Mouse (Mus musculus): ENCODE results near the gene S1pr4. TPM values are rescaled to one million over a fixed set of nuclear protein-coding genes. Genes with fewer than 3 reads are reported as not detected.

Gene S1pr4
- polyA plus RNA-seq, 1 experiment = not detected

DNA sequence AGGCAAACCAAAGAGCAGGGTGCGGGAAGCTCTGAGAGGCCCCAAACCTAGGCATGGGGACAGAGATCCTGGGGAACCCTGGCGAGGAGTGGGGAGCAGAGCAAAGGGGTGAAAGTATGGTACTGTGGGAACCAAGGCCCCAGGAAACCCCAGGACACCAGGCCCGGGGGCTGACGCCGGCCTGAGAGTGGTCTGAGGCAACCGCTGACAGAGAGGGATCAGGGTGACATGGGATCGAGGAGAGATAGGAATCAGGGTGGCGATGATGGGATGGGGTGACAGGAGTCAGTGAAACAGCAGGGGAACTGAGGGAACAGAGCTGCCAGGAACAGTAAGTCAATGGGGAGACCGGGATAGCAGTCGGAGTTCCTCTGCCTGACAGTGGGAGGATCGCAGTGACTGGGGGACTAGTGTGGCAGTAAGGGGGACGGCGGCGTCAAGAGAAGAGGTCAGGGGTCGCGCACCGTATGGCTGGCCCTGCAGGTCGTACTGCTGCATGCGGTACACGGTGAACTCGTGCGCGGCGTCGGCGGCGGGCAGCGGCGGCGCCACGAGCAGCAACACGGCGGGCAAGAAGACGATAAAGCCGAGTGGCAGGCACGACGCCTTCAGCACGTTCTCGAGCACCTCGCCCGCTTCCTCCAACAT lies 4.2 kb downstream of the S1pr4 start:
- TF ChIP-seq CTCF (IDR thresholded peaks at IDR 0.05; ENCODE audit: borderline replicate concordance, insufficient read depth, low read length) (no peak), POLR2A (IDR thresholded peaks at IDR 0.05; ENCODE audit: low read depth, low read length) (no peak)
- peak overlapping the region; percentile 99 for H3K4me3 ChIP-seq (ENCODE audit: insufficient read depth, low read length)
- H3K4me1 ChIP-seq (ENCODE audit: control insufficient read depth, insufficient read depth, low read length) = no peaks in the 10 kb centered on the region
- H3K27ac ChIP-seq (ENCODE audit: insufficient read depth, low read length) = no peak overlapping the region

DNA sequence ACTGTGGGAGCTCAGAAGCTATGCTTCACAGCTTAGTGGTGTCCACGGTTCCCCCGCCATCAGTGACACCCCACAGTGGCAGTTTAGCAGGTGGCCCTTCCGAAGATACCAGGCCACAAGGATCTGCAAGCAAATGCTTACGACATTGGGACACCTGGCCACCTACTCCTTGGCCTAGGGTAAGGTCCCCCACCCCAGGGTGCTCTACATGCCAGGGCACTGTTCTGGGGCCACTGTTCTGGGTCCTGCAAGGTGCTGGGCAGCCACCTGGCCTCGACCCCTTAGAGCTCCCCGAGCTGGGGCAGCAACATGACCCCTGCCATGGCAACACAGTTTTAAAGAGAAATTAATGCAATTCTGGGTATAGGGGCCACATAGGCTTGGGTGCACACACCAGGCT lies 4.8 kb downstream of the S1pr4 start:
- Histone ChIP-seq H3K4me1 (ENCODE audit: control insufficient read depth, insufficient read depth, low read length) (no peaks in the 10 kb centered on the region), H3K4me3 (ENCODE audit: insufficient read depth, low read length) (peak overlapping the region; percentile 99), H3K27ac (ENCODE audit: insufficient read depth, low read length) (no peak overlapping the region)
- TF ChIP-seq POLR2A (IDR thresholded peaks at IDR 0.05; ENCODE audit: low read depth, low read length) = no peak
- TF ChIP-seq CTCF (IDR thresholded peaks at IDR 0.05; ENCODE audit: borderline replicate concordance, insufficient read depth, low read length) = no peak

DNA sequence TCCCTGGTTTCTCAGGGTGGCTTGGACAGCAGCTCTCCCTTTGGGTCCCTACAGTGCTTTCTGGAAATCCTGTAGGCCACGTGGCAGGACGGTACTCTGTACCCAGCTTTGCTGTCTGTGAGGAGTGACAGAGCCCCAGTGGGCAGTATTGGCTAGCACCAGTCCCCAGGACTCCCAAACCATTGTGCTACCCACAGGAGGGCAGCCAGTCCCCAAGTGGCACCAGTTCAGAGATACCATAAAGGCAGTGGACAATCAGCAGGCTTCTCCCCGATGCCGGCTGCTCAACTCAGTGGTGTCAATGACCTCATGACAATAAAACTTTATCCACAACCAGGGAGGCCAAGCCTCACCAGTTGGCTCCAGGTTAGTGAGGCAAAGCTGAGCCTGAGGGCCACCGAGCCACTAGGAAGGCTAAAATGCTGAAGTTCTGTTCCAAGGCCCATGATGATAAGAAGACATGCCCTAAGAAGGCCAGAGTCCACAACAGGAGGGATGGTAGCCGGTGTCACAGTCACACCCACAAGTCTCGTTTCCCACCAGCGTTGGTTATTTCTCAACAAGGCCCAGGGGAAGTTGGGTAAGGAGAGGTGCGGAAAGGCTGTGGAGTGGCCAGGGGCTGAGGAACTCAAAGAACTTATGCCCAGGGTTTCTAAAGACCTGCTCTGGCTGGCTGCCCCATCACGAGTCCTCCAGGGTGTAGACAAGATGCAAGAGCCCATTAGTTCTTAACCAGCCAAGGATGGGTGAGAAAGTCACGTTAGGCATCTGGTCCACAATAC lies 5.5 kb downstream of the S1pr4 start:
- Histone ChIP-seq H3K4me3 (ENCODE audit: insufficient read depth, low read length) (peak overlapping the region; percentile 99; the same call in 1 of the 2 replicates), H3K4me1 (ENCODE audit: control insufficient read depth, insufficient read depth, low read length) (no peaks in the 10 kb centered on the region), H3K27ac (ENCODE audit: insufficient read depth, low read length) (no peak overlapping the region)
- no peak for TF ChIP-seq CTCF (IDR thresholded peaks at IDR 0.05; ENCODE audit: borderline replicate concordance, insufficient read depth, low read length)
- TF ChIP-seq POLR2A (IDR thresholded peaks at IDR 0.05; ENCODE audit: low read depth, low read length) = no peak

- no peak overlapping the region for H3K27ac ChIP-seq (ENCODE audit: insufficient read depth, low read length)
- H3K4me1 ChIP-seq (ENCODE audit: control insufficient read depth, insufficient read depth, low read length) = no peaks in the 10 kb centered on the region
- TF ChIP-seq CTCF (IDR thresholded peaks at IDR 0.05; ENCODE audit: borderline replicate concordance, insufficient read depth, low read length) = peak; percentile 36; the same call in 1 of the 2 replicates
- no peak for TF ChIP-seq POLR2A (IDR thresholded peaks at IDR 0.05; ENCODE audit: low read depth, low read length)
- no peak overlapping the region for H3K4me3 ChIP-seq (ENCODE audit: insufficient read depth, low read length)
Measured at GRCm38 (mm10) chr10:81493601-81494220, 6.2 kb downstream of the S1pr4 start.

GRCm38 (mm10) chr10:81492606-81493240 lies 7.2 kb downstream of the S1pr4 start:
- Histone ChIP-seq H3K4me3 (ENCODE audit: insufficient read depth, low read length) (no peak overlapping the region), H3K27ac (ENCODE audit: insufficient read depth, low read length) (no peak overlapping the region), H3K4me1 (ENCODE audit: control insufficient read depth, insufficient read depth, low read length) (no peaks in the 10 kb centered on the region)
- TF ChIP-seq POLR2A (IDR thresholded peaks at IDR 0.05; ENCODE audit: low read depth, low read length) (no peak), CTCF (IDR thresholded peaks at IDR 0.05; ENCODE audit: borderline replicate concordance, insufficient read depth, low read length) (no peak)

- Histone ChIP-seq H3K4me3 (ENCODE audit: insufficient read depth, low read length) (no peak overlapping the region), H3K4me1 (ENCODE audit: control insufficient read depth, insufficient read depth, low read length) (no peaks in the 10 kb centered on the region), H3K27ac (ENCODE audit: insufficient read depth, low read length) (no peak overlapping the region)
- TF ChIP-seq POLR2A (IDR thresholded peaks at IDR 0.05; ENCODE audit: low read depth, low read length) = no peak
- no peak for TF ChIP-seq CTCF (IDR thresholded peaks at IDR 0.05; ENCODE audit: borderline replicate concordance, insufficient read depth, low read length)
Measured at GRCm38 (mm10) chr10:81491018-81491417, 8.9 kb downstream of the S1pr4 start.

DNA sequence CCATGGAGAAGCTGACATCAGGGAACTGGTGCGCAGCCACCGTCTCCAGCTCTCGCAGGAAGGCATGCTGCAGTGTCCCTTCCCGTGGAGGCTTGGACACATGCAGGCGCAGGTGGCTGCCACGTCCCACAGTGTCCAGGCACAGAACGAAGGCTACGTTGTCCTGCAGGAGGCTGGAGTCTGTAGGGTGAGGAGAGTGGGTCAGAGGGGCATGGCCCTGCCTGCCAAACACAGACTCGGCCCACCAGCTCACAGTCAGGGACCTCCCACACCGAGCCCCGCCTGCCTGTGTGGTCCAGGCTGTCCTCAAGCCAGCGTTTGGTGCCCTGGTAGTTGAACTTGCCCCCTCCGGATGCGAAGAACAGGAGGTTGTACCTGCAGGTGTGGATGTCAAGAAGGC lies 10.0 kb downstream of the S1pr4 start:
- Histone ChIP-seq H3K27ac (ENCODE audit: insufficient read depth, low read length) (no peak overlapping the region), H3K4me1 (ENCODE audit: control insufficient read depth, insufficient read depth, low read length) (no peaks in the 10 kb centered on the region), H3K4me3 (ENCODE audit: insufficient read depth, low read length) (no peak overlapping the region)
- no peak for TF ChIP-seq POLR2A (IDR thresholded peaks at IDR 0.05; ENCODE audit: low read depth, low read length)
- TF ChIP-seq CTCF (IDR thresholded peaks at IDR 0.05; ENCODE audit: borderline replicate concordance, insufficient read depth, low read length) = no peak

DNA sequence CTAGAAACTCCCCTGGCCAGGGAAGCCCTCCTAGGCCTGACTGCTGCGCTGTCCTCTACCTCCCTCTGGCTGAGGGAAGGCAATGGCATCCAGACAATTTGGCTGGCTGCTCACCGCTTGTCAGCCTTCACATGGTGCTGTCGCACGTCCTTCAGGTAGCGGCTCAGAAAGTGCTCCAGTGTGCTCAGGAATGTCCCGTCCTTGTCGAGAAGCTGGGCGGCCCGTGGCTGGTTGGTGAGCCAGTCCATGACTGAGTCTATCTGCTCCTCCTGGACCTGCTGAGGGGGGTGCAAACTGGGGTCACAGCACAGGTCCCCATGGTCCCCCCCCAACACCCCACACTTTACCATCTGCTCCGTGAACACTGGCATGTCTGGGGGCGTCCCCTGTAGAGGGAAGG lies 11.9 kb downstream of the S1pr4 start:
- TF ChIP-seq CTCF (IDR thresholded peaks at IDR 0.05; ENCODE audit: borderline replicate concordance, insufficient read depth, low read length) (no peak), POLR2A (IDR thresholded peaks at IDR 0.05; ENCODE audit: low read depth, low read length) (no peak)
- no peaks in the 10 kb centered on the region for H3K4me1 ChIP-seq (ENCODE audit: control insufficient read depth, insufficient read depth, low read length)

GRCm38 (mm10) chr10:81486496-81486895 lies 13.4 kb downstream of the S1pr4 start:
- H3K4me3 ChIP-seq (ENCODE audit: insufficient read depth, low read length) = no peak overlapping the region
- TF ChIP-seq POLR2A (IDR thresholded peaks at IDR 0.05; ENCODE audit: low read depth, low read length) (no peak), CTCF (IDR thresholded peaks at IDR 0.05; ENCODE audit: borderline replicate concordance, insufficient read depth, low read length) (no peak)
- no peaks in the 10 kb centered on the region for H3K4me1 ChIP-seq (ENCODE audit: control insufficient read depth, insufficient read depth, low read length)
- H3K27ac ChIP-seq (ENCODE audit: insufficient read depth, low read length) = no peak overlapping the region

More for the DNA sequence above, 11.9 kb downstream of the S1pr4 start:
- Histone ChIP-seq H3K4me3 (ENCODE audit: insufficient read depth, low read length) (no peak overlapping the region), H3K27ac (ENCODE audit: insufficient read depth, low read length) (no peak overlapping the region)

Data from embryonic fibroblast, embryonic 13.5 days (primary cell).